Mouse (Mus musculus) erythroblast, embryonic 14.5 days (primary cell): ENCODE results near the gene Rtl8a. TPM values are rescaled to one million over a fixed set of nuclear protein-coding genes. Genes with fewer than 3 reads are reported as not detected.
"Not testable (repeated sequence)": the region's sequence is repeated elsewhere in the genome, so short reads cannot be mapped to it uniquely, and the experiment has no call there.

Experiments
- H3K27me3 ChIP-seq: 2 replicates; pipeline ENCODE4 v1.6.1; 2012; ENCODE audit warnings: inconsistent platforms; ENCODE audit not compliant: control insufficient read depth
- H3K36me3 ChIP-seq: 2 replicates; pipeline ENCODE4 v1.6.1; 2012; ENCODE audit warnings: mild to moderate bottlenecking, inconsistent platforms; ENCODE audit not compliant: control insufficient read depth
- H3K4me1 ChIP-seq: 2 replicates; pipeline ENCODE4 v1.6.1; 2012; ENCODE audit warnings: inconsistent platforms; ENCODE audit not compliant: control insufficient read depth
- H3K4me3 ChIP-seq: replicated peaks from 2 replicates; pipeline ENCODE3; 2012; ENCODE audit warnings: moderate library complexity, mild to moderate bottlenecking, inconsistent platforms
- H3K9me3 ChIP-seq: 2 replicates; pipeline ENCODE4 v1.6.1; 2012; ENCODE audit warnings: low read length, inconsistent platforms, mixed read lengths; ENCODE audit not compliant: control insufficient read depth
- GATA1 ChIP-seq: IDR thresholded peaks from 2 replicates; pipeline ENCODE4 v1.6.1; 2012; ENCODE audit warnings: low read length, inconsistent platforms, mixed read lengths
- TAL1 ChIP-seq: IDR thresholded peaks from 3 replicates; pipeline ENCODE4 v1.6.1; 2012; ENCODE audit warnings: low read length, inconsistent platforms, mixed read lengths
- polyA plus RNA-seq: library from polyadenylated mRNA; stranded (reverse); fragments of >175 nt; gene quantifications from 2 replicates; pipeline ENCODE4 v1.2.3, GENCODE M21; 2012

The Rtl8a gene
- 0.17 and 0.52 TPM in 2 replicates for polyA plus RNA-seq

DNA sequence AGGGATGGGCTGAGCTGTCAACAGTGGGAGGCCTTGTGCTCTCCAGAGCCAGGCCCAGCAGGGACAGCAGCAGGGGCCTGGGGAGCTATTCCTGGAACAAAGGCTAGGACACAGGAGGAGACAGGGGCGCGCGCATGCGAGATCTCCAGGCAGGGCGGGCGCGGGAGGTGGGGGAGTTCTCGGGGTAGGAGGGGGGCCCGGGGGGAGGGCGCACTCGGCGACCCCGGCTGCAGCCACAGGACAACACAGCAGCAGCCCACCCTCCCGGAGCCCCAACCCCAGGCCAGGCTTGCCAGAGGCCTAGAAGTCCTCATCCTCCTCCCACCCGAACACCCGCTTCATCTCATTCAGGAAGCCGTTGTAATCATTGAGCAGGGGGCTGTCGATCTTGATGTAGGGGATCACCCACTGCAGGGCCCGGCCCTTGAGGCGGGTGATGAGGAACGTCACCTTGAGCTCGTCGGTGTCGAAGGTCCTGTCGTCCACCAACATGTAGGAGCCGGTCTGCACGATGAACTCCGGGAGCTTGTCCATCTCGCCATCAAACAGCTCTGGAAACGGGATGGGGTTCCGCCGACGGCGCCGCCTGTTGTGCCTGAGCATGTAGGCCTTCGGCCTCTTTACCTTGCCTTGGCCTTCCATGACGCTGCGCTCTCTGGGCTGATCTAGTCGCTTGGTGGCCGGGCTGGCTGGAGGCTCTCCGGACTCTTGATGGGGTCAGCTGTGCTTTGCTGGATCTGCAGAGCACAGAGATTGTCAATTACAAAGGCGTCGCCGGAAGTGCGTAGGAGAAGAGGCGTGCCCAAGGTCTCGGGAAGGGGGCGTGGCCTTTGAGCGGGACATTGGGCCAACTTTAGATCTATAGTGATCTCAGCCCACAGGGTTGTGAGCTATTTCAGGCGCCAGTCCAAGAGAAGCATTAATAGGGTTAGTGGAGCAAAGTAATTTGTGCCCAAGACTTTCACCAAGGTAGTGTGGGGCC, at the start of gene Rtl8a:
Rtl8a (minus strand) TSS at position 703 of the 982 bp plus-strand sequence.
- not testable (repeated sequence) for H3K9me3 ChIP-seq, H3K4me1 ChIP-seq, H3K36me3 ChIP-seq, H3K27me3 ChIP-seq
- H3K4me3 ChIP-seq, result peak within 1 kb of the TSS; percentile 48

DNA sequence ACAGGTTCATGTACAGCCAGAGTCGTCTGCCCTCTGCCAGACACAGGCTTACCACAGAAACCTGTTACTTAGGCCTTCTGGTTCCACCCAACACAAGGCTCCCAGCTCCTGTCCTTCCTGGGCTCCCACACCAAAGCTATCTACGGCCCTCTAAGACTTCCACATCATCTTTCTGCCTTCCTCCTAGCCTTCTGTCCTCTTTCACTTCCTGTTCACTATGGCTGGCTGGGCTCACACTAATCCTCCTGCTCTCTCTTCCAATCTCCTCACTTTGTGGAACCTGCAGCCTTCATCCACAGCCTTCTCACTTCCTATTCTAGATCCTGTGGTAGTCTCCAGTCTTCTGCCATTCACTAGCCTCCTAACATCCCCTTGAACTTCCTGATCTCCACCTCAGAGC, 49.7 kb upstream of the Rtl8a start:
- H3K4me1 ChIP-seq, result no peaks in the 10 kb centered on the region
- no peaks in the 10 kb centered on the region for H3K9me3 ChIP-seq
- no peak overlapping the region for H3K4me3 ChIP-seq
- no peaks in the 10 kb centered on the region for H3K27me3 ChIP-seq
- TF ChIP-seq TAL1, result no peak
- no peak for TF ChIP-seq GATA1
- no peaks in the 10 kb centered on the region for H3K36me3 ChIP-seq

DNA sequence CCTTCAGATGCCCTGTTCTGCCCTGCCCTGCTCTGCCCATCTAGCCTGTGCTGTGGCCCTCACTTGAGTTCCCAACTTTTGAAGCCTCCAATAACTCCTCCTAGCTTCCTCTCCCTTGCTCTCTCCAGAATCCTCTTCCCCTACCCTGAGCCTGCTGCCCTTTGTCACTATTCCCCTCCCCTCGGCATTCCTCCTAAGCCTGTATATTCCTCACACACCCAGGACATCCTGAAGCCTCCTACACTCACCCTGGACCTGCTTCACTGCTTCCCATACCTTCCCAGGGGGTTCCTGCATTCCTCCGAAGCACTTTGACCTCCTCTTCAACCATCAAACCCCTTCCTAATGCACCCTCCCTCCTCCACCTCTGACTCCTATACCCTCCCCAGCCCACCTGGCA, 48.6 kb upstream of the Rtl8a start:
- no peaks in the 10 kb centered on the region for H3K9me3 ChIP-seq
- no peaks in the 10 kb centered on the region for H3K4me1 ChIP-seq
- TF ChIP-seq GATA1 (no peak), TAL1 (no peak)
- no peaks in the 10 kb centered on the region for H3K36me3 ChIP-seq
- no peaks in the 10 kb centered on the region for H3K27me3 ChIP-seq
- H3K4me3 ChIP-seq, result no peak overlapping the region

- not testable (repeated sequence) for H3K4me3 ChIP-seq, H3K36me3 ChIP-seq, H3K27me3 ChIP-seq, H3K9me3 ChIP-seq, H3K4me1 ChIP-seq
Measured at GRCm38 (mm10) chrX:53684676-53685075, 41.2 kb upstream of the Rtl8a start.

- H3K9me3 ChIP-seq, H3K4me3 ChIP-seq, H3K27me3 ChIP-seq, H3K4me1 ChIP-seq, H3K36me3 ChIP-seq: not testable (repeated sequence)
Measured at GRCm38 (mm10) chrX:53682650-53683049, 39.2 kb upstream of the Rtl8a start.

GRCm38 (mm10) chrX:53676943-53677342, 33.5 kb upstream of the Rtl8a start:
- H3K9me3 ChIP-seq, H3K36me3 ChIP-seq, H3K4me1 ChIP-seq, H3K4me3 ChIP-seq, H3K27me3 ChIP-seq: not testable (repeated sequence)

DNA sequence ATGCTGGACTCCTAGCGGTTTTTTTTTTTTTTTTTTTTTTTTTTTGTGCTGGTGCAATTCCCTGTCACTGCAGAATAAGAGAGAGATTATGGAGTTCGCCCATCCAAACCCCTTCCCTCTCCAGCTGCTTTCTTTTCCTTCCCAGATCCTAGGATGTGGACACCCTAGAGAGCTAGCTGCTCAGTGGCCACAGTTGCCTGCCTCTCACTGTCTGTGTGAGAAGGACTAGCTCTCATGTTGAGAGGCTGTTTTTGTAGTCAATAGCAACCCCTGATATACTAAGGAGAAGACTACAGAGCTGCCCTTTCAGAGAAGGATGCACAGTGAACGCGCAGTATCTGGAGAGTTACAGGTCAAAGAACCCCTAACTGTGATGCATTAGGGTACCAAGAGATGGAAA, 27.2 kb upstream of the Rtl8a start:
- H3K9me3 ChIP-seq, H3K27me3 ChIP-seq, H3K4me1 ChIP-seq, H3K36me3 ChIP-seq, H3K4me3 ChIP-seq: not testable (repeated sequence)

- TF ChIP-seq GATA1 (no peak), TAL1 (no peak)
- H3K4me3 ChIP-seq, result peak within 1 kb of the TSS; percentile 38
- H3K4me1 ChIP-seq, result peaks cover 2% of the 10 kb centered on the region
- H3K9me3 ChIP-seq, result no peaks in the 10 kb centered on the region
- no peaks in the 10 kb centered on the region for H3K27me3 ChIP-seq
- no peaks in the 10 kb centered on the region for H3K36me3 ChIP-seq
Measured at GRCm38 (mm10) chrX:53670294-53670693, 26.8 kb upstream of the Rtl8a start, which contains the start of gene Rtl8b. Gene Rtl8b (minus strand): TSS chrX:53670408.

- not testable (repeated sequence) for H3K4me1 ChIP-seq, H3K27me3 ChIP-seq, H3K36me3 ChIP-seq, H3K9me3 ChIP-seq, H3K4me3 ChIP-seq
Measured at GRCm38 (mm10) chrX:53669557-53670270, 26.2 kb upstream of the Rtl8a start.

GRCm38 (mm10) chrX:53652917-53653316, 9.4 kb upstream of the Rtl8a start:
- H3K4me1 ChIP-seq, H3K36me3 ChIP-seq, H3K27me3 ChIP-seq, H3K9me3 ChIP-seq, H3K4me3 ChIP-seq: not testable (repeated sequence)
